Mouse (Mus musculus) CD4-positive, CD25-positive, alpha-beta regulatory T cell, adult 4 months (primary cell): ENCODE data around the gene Olfr1359. TPM values are rescaled to one million over a fixed set of nuclear protein-coding genes. Genes with fewer than 3 reads are reported as not detected.

ENCODE experiments used
- ATAC-seq: one replicate; pipeline ENCODE4 v1.8.0; 2017
- polyA plus RNA-seq, 2 experiments: library from polyadenylated mRNA; unstranded; fragments of 100-300 nt; shearing (Covaris generic); gene quantifications; one replicate each; pipeline ENCODE4 v1.2.1; 2017

Gene Olfr1359
- polyA plus RNA-seq: not detected

- no peak for ATAC-seq
Measured at GRCm38 (mm10) chr13:21697811-21698210, at the start of gene Olfr1359. TSS of gene Olfr1359 (plus strand) at chr13:21698111.

DNA sequence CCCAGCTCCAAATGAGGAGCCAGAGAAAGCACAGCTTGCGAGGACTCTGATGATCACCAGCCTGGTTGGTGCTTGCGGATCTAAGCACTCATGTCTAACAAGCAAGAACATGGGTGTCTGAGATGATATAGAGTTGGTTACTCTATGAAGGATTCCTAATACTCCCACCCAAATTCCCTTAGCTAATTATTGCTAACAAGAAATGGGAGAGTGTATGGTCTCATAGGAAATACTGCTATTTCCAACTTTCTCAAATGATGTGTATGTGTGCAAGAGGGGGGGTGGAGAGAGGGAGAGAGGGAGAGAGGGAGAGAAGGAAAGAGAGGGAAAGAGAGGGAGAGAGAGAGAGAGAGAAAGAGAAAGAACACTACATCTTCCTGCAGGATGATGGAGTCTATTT lies 34.6 kb upstream of the Olfr1359 start, which contains the start of gene Olfr1361:
Gene Olfr1361, minus strand, starts transcription at position 101 of the 400 bp plus-strand sequence.
- no peak for ATAC-seq

- no peak for ATAC-seq
Measured at GRCm38 (mm10) chr13:21677305-21677704, 20.6 kb upstream of the Olfr1359 start, which contains the start of gene Olfr1360. TSS of gene Olfr1360 (minus strand) at chr13:21677405.

DNA sequence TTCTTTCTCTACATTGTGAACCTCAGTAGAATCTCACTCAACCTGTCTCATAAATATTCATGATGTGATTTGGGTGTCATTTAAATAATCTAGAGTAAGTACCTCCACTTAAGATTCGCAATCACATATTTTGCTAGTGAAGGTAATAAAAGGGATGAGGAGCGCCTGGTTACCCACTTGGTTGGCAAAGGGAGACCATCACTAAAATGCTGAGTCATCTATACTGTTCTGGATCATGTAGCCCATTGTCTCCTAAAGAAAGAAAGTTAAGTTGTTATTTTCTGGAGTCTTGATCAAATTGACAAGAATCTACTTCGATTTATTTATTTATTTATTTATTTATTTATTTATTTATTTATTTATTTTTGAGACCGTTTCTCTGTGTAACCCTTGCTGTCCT lies 8.8 kb downstream of the Olfr1359 start:
- ATAC-seq: no peak

DNA sequence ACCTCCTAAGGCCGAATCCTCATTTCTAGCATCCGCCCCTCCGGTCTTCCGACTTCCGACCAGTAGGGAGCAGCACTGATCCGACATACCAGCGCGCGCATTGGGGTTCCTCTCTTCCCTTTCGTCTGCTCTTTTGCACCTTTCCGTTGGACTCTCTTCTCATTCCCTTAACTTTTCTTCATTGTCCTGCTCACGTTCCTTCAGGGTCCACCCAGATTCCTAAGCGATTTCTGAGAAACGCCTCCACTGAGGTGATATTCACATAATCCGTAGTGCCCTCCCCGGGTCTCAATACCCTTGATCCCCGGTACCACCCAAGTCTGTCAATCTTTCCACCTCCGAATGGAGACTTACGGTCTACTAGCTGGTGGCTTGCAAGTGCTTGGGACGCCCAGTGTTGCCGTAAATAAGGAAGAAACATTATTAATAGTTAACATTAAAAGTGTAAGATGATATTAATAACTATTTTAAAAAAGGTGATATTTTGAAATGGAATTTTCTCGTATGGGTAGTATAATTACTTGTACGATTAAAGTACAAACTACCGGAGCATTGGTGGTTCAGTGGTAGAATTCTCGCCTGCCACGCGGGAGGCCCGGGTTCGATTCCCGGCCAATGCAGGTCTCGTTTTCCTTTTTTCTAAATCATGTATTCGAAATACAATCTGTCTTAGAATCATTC lies 12.3 kb downstream of the Olfr1359 start:
- peak; percentile 75 for ATAC-seq

DNA sequence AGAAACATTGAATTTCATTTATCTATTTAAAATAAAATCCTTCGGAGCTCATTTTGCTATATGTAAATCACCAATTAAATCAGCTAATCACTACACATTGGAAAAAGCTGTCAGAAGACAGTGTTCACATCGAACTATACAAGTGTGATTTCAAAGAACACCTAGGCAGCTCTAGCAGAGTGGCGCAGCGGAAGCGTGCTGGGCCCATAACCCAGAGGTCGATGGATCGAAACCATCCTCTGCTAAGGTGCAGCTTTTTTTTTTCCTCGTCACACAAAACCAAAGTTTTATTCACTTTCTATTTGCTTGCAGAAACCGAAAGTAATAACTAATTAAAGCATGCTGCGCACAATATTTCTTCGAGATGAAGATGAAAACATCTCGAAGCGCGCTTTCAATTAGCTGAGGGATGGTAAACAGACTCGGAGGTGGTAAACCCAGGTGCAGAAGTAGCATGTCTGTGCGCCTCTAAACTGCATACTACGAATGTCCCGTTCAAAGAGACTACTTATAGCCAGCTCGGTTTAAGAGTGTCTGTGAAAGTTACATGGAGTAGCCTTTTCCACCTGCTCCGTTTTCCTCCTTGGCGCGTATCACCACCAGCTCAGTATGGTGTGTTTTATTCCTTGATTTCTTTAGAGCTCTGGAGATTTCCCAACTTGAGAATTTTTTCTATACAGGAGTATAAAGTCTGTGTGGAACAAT lies 13.1 kb downstream of the Olfr1359 start:
- ATAC-seq: peak; percentile 71

GRCm38 (mm10) chr13:21711698-21712097 lies 13.8 kb downstream of the Olfr1359 start:
- ATAC-seq: no peak

DNA sequence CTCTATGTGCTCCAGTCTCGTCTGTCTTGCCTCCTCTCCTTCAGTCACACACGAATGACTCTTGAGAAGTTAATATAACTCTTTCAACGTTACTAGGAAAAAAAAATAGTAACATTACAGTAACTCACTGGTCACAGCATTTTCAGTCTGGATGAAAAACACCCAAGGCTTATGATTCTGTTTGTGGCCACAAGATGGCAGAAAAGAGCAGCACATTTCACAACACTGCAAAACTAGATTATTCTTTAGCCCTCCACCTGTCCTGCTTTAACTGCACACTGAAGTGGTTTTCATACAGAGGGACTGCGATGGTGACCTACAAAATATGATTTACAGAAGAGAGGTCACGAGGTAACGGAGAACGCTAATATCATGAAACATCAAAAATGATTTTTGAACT lies 16.8 kb downstream of the Olfr1359 start:
- no peak for ATAC-seq

DNA sequence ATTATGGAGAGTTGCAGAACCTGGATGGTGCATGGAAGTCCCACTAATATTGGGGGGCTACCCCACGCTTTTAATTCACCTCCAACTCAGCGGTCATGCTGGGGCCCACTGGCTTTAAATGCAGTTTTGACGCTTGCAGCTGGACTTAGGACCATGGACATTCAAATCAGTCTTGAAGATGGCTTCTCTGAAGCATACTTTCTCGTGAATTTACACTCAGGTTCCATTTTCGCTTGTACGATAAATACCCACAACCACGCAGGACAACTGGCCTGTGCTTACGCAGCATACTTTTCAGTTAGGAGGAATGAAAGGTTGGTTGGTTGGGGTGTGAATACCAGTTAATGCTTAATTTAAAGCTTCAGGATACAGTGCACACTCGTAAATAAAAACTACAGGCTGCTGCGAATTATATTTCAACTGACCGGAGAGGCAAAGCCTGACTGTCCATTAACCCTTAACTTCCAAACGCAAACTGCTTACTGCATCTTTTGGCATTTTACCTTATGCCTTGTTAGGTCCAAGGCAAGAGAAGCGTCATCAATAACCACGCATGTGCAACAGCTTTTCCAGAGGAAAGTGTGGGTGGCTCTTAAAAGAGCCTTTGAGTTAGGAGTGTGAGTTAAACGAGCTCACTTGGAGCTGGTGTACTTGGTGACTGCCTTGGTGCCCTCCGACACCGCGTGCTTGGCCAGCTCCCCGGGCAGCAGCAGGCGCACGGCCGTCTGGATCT lies 17.4 kb downstream of the Olfr1359 start:
- ATAC-seq: no peak

- ATAC-seq: peak; percentile 88
Measured at GRCm38 (mm10) chr13:21715864-21716539, 18.1 kb downstream of the Olfr1359 start, which contains the start of the genes Hist1h2bl and Hist1h2ai. TSS of gene Hist1h2bl (minus strand) at chr13:21716143. TSS of gene Hist1h2ai (plus strand) at chr13:21716422.

GRCm38 (mm10) chr13:21716540-21717391 lies 18.9 kb downstream of the Olfr1359 start:
- ATAC-seq: peak; percentile 2

- ATAC-seq: peak; percentile 52
Measured at GRCm38 (mm10) chr13:21717397-21718357, 19.8 kb downstream of the Olfr1359 start, which contains the start of gene Hist1h3h. TSS of gene Hist1h3h (plus strand) at chr13:21717659.

DNA sequence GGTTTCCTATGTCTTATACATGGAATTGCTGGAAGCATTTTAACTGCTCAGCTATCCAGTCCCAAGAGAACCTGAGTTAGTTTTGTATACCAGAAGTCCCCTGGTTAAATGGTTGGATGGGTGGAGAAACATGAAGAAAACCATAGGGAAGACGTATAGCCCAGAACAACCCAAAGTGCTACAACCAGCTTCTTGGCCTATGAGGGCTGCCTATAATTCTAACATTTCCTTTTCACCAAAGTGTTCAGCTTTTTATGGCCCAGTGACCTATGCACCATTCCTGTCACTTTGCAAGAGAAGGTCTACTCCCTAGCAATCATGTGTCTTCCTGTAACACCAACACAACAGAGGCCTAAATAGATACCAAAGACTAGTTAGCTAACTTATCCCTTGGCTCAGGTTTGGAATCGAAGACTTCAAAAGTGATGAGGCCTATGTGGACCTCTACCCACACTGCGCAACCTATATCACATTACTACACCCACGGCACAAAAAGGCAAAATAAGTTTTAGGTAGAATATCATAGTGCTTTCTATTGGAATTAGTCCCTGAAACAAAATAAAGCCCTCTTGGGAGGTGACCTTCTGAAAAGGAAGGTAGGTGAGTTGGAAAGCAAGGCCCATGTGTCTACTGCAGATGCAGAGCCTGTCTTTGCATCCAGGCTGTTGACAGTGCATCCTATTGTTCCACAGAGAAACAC lies 20.6 kb downstream of the Olfr1359 start:
- ATAC-seq: no peak

GRCm38 (mm10) chr13:21721107-21721756 lies 23.3 kb downstream of the Olfr1359 start:
- peak; percentile 10 for ATAC-seq

GRCm38 (mm10) chr13:21721757-21722372 lies 24.0 kb downstream of the Olfr1359 start, which contains the start of gene Hist1h2bm:
TSS of gene Hist1h2bm (plus strand) at chr13:21722044.
- ATAC-seq: peak; percentile 95

DNA sequence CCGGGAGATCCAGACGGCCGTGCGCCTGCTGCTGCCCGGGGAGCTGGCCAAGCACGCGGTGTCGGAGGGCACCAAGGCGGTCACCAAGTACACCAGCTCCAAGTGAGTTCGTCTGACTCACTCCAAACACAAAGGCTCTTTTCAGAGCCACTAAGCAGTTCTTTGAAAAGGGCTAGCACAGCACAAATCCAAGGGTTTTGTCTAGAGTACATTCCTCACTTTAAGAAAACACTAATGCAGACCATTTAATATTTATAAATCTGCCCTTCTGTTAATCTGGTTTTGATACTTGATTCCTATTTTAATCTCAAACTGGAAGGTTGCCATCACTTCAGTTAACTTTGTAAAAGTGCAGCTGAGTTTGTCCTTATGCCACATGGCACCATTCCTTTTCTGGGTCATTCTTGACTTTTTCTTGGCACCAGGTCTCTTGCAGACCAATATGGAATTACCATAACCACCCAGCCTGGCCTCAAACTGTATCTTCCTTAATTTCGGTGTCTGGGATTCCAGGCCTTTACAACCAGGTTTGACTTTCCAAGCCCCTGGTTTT lies 24.5 kb downstream of the Olfr1359 start:
- ATAC-seq: no peak

DNA sequence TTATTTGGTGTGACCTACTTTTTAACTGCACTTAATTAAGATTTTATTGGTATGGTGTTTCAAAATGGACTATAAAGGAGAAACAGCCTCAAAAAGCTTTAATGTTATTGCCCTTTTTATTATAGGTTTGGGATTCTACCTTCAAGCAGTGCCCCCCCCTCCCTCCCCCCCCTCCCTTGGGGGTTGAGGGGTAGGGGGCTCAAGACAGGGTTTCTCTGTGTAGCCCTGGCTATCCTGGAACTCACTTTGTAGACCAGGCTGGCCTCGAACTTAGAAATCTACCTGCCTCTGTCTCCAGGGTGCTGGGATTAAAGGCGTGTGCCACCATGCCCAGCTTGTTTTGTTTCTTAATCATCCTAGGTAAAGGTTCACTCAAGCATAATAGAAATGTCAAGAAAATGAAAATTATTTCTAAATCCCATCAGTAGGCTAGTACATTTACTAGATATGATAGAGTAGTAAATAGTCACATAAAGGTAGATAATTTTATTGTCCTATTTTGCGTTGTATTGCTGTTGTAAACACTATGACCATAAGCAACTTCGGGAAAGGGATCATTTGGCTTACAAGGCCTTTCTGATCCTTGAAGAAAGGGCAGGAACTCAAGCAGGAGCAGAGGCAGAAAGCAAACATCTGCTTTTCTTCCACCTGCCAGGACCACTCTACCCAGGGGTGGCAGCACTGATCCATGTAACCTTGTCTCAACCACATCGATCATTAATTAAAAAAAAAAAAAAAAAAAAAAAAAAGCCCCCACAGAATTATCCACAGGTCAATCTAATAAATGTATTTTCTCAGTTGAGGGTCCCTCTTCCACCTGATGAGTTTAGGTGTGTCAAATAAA lies 25.3 kb downstream of the Olfr1359 start:
- no peak for ATAC-seq
